Mouse (Mus musculus): ENCODE results near the gene Spink8. TPM values are rescaled to one million over a fixed set of nuclear protein-coding genes. Genes with fewer than 3 reads are reported as not detected.
A peak's percentile ranks its signal among the peaks of the same experiment; 100 is the strongest.

Gene Spink8
- polyA plus RNA-seq, 1 experiment from 2014 or later, result not detected

GRCm38 (mm10) chr9:109826181-109826580 is 14.1 kb downstream of the Spink8 start:
- H3K27me3 ChIP-seq (replicated peaks), result no peaks in the 10 kb centered on the region
- no peak for ATAC-seq (replicated peaks)
- no peak overlapping the region for H3K9ac ChIP-seq
- no peaks in the 10 kb centered on the region for H3K9me3 ChIP-seq
- no peak overlapping the region for H3K4me3 ChIP-seq
- H3K4me1 ChIP-seq, result no peaks in the 10 kb centered on the region
- no peaks in the 10 kb centered on the region for H3K36me3 ChIP-seq (replicated peaks)
- H3K4me2 ChIP-seq, result no peak overlapping the region
- WGBS, result 82% methylated on average over 5 of the region's 5 CpGs
- H3K27ac ChIP-seq, result no peak overlapping the region

GRCm38 (mm10) chr9:109832391-109833087 is 20.5 kb downstream of the Spink8 start, which contains the start of gene Nme6:
Nme6 (plus strand) TSS chr9:109832749.
- H3K9ac ChIP-seq, result peak within 1 kb of the TSS; percentile 53
- WGBS, result under 1% methylated on average over 32 of the region's 32 CpGs
- peak; percentile 98 for ATAC-seq (replicated peaks)
- peaks cover 14% of the 10 kb centered on the region for H3K4me1 ChIP-seq
- no peaks in the 10 kb centered on the region for H3K27me3 ChIP-seq (replicated peaks)
- H3K9me3 ChIP-seq, result no peaks in the 10 kb centered on the region
- H3K4me3 ChIP-seq, result peak within 1 kb of the TSS; percentile 56
- H3K27ac ChIP-seq, result peak within 1 kb of the TSS; percentile 83
- peaks cover 1% of the 10 kb centered on the region; the same call in 1 of the 2 replicates for H3K36me3 ChIP-seq (replicated peaks)
- peak within 1 kb of the TSS; percentile 86 for H3K4me2 ChIP-seq

GRCm38 (mm10) chr9:109833088-109833412 is 21.0 kb downstream of the Spink8 start:
- 13% methylated on average over 6 of the region's 6 CpGs for WGBS
- Histone ChIP-seq H3K27ac (peak overlapping the region; percentile 83), H3K36me3 (replicated peaks) (peaks cover 4% of the 10 kb centered on the region; the same call in 1 of the 2 replicates), H3K4me1 (peaks cover 14% of the 10 kb centered on the region), H3K9ac (peak overlapping the region; percentile 53), H3K4me2 (peak overlapping the region; percentile 86), H3K9me3 (no peaks in the 10 kb centered on the region), H3K4me3 (peak overlapping the region; percentile 56), H3K27me3 (replicated peaks) (no peaks in the 10 kb centered on the region)
- peak; percentile 71 for ATAC-seq (replicated peaks)

- no peaks in the 10 kb centered on the region for H3K36me3 ChIP-seq (replicated peaks)
- no peak within 1 kb of the TSS for H3K4me2 ChIP-seq
- WGBS, result 76% methylated on average over 6 of the region's 6 CpGs
- no peak for ATAC-seq (replicated peaks)
- no peaks in the 10 kb centered on the region for H3K27me3 ChIP-seq (replicated peaks)
- no peak within 1 kb of the TSS for H3K9ac ChIP-seq
- H3K4me1 ChIP-seq, result no peaks in the 10 kb centered on the region
- H3K27ac ChIP-seq, result no peak within 1 kb of the TSS
- no peak within 1 kb of the TSS for H3K4me3 ChIP-seq
- no peaks in the 10 kb centered on the region for H3K9me3 ChIP-seq
These were observed 37.3 kb downstream of the Spink8 start, which contains the start of gene Camp for GRCm38 (mm10) chr9:109849312-109849758. Camp (minus strand) TSS chr9:109849617.

GRCm38 (mm10) chr9:109850099-109850498 is 38.0 kb downstream of the Spink8 start:
- Histone ChIP-seq H3K27ac (no peak overlapping the region), H3K27me3 (replicated peaks) (no peaks in the 10 kb centered on the region), H3K4me1 (no peaks in the 10 kb centered on the region), H3K9ac (no peak overlapping the region), H3K36me3 (replicated peaks) (no peaks in the 10 kb centered on the region), H3K9me3 (no peaks in the 10 kb centered on the region), H3K4me3 (no peak overlapping the region), H3K4me2 (no peak overlapping the region)
- ATAC-seq (replicated peaks), result no peak
- 92% methylated on average over 5 of the region's 5 CpGs for WGBS

GRCm38 (mm10) chr9:109854341-109854740 is 42.3 kb downstream of the Spink8 start:
- Histone ChIP-seq H3K9me3 (no peaks in the 10 kb centered on the region), H3K4me2 (no peak overlapping the region), H3K9ac (no peak overlapping the region), H3K27me3 (replicated peaks) (no peaks in the 10 kb centered on the region), H3K4me1 (no peaks in the 10 kb centered on the region), H3K36me3 (replicated peaks) (no peaks in the 10 kb centered on the region), H3K4me3 (no peak overlapping the region), H3K27ac (no peak overlapping the region)
- no peak for ATAC-seq (replicated peaks)
- 77% methylated on average over 2 of the region's 2 CpGs for WGBS

GRCm38 (mm10) chr9:109855947-109856346 is 43.9 kb downstream of the Spink8 start:
- 83% methylated on average over 6 of the region's 6 CpGs for WGBS
- Histone ChIP-seq H3K9me3 (no peaks in the 10 kb centered on the region), H3K27me3 (replicated peaks) (no peaks in the 10 kb centered on the region), H3K36me3 (replicated peaks) (no peaks in the 10 kb centered on the region), H3K4me3 (no peak overlapping the region), H3K9ac (no peak overlapping the region), H3K27ac (no peak overlapping the region), H3K4me1 (no peaks in the 10 kb centered on the region), H3K4me2 (no peak overlapping the region)
- ATAC-seq (replicated peaks), result no peak

GRCm38 (mm10) chr9:109862397-109863044 is 50.4 kb downstream of the Spink8 start:
- Histone ChIP-seq H3K9ac (0 out of 2 replicates have a peak overlapping the region, but pooled peaks have one; percentile 19), H3K36me3 (replicated peaks) (no peaks in the 10 kb centered on the region), H3K4me3 (no peak overlapping the region), H3K4me1 (peaks cover 2% of the 10 kb centered on the region; the same call in 1 of the 2 replicates), H3K27me3 (replicated peaks) (no peaks in the 10 kb centered on the region), H3K4me2 (peak overlapping the region; percentile 40; the same call in 1 of the 2 replicates), H3K27ac (no peak overlapping the region), H3K9me3 (no peaks in the 10 kb centered on the region)
- 19% methylated on average over 20 of the region's 20 CpGs for WGBS
- ATAC-seq (replicated peaks), result no peak

- Histone ChIP-seq H3K27me3 (replicated peaks) (no peaks in the 10 kb centered on the region), H3K9me3 (no peaks in the 10 kb centered on the region), H3K4me1 (peaks cover 2% of the 10 kb centered on the region; the same call in 1 of the 2 replicates), H3K36me3 (replicated peaks) (no peaks in the 10 kb centered on the region), H3K4me2 (no peak overlapping the region), H3K4me3 (no peak overlapping the region), H3K27ac (no peak overlapping the region), H3K9ac (no peak overlapping the region)
- 57% methylated on average over 3 of the region's 3 CpGs for WGBS
- no peak for ATAC-seq (replicated peaks)
These were observed 51.0 kb downstream of the Spink8 start for GRCm38 (mm10) chr9:109863085-109863484.

- Histone ChIP-seq H3K4me2 (no peak overlapping the region), H3K9ac (no peak overlapping the region), H3K27ac (no peak overlapping the region), H3K4me1 (peaks cover 2% of the 10 kb centered on the region; the same call in 1 of the 2 replicates), H3K9me3 (no peaks in the 10 kb centered on the region), H3K27me3 (replicated peaks) (no peaks in the 10 kb centered on the region), H3K4me3 (no peak overlapping the region), H3K36me3 (replicated peaks) (no peaks in the 10 kb centered on the region)
- ATAC-seq (replicated peaks), result no peak
- WGBS, result 83% methylated on average over 2 of the region's 2 CpGs
These were observed 54.1 kb downstream of the Spink8 start for GRCm38 (mm10) chr9:109866218-109866617.

GRCm38 (mm10) chr9:109870983-109871572 is 59.0 kb downstream of the Spink8 start:
- H3K27me3 ChIP-seq (replicated peaks), result no peaks in the 10 kb centered on the region
- H3K36me3 ChIP-seq (replicated peaks), result no peaks in the 10 kb centered on the region
- H3K4me2 ChIP-seq, result no peak overlapping the region
- 44% methylated on average over 6 of the region's 6 CpGs for WGBS
- ATAC-seq (replicated peaks), result no peak
- no peak overlapping the region for H3K4me3 ChIP-seq
- H3K9me3 ChIP-seq, result no peaks in the 10 kb centered on the region
- no peak overlapping the region for H3K9ac ChIP-seq
- no peak overlapping the region for H3K27ac ChIP-seq
- H3K4me1 ChIP-seq, result peaks cover 2% of the 10 kb centered on the region; the same call in 1 of the 2 replicates
